Mouse (Mus musculus) embryonic facial prominence, embryonic 15.5 days (tissue): ENCODE results near the gene Dnaja2. TPM values are rescaled to one million over a fixed set of nuclear protein-coding genes. Genes with fewer than 3 reads are reported as not detected.

Experiments used
- ATAC-seq: fragments of 200-750 bp; cut with Nextera tagmentation; 2 replicates; pipeline ENCODE4 v1.8.0; 2017; ENCODE audit warnings: low read depth, moderate TSS enrichment; ENCODE audit not compliant: insufficient number of reproducible peaks, low FRiP score, low TSS enrichment
- H3K27ac ChIP-seq: fragments of 300-500 bp; sonication (generic); replicated peaks from 2 replicates; pipeline ENCODE4 v1.5.1; 2015; ENCODE audit warnings: mild to moderate bottlenecking, inconsistent platforms
- H3K27me3 ChIP-seq: fragments of 300-500 bp; sonication (generic); 2 replicates; pipeline ENCODE4 v1.6.1; 2015; ENCODE audit warnings: inconsistent platforms
- H3K36me3 ChIP-seq: fragments of 300-500 bp; sonication (generic); 2 replicates; pipeline ENCODE4 v1.6.1; 2015; ENCODE audit warnings: mild to moderate bottlenecking, inconsistent platforms
- H3K4me1 ChIP-seq: fragments of 300-500 bp; sonication (generic); 2 replicates; pipeline ENCODE4 v1.6.1; 2015; ENCODE audit warnings: inconsistent platforms
- H3K4me2 ChIP-seq: fragments of 300-500 bp; sonication (generic); replicated peaks from 2 replicates; pipeline ENCODE4 v1.6.1; 2015; ENCODE audit warnings: mild to moderate bottlenecking, inconsistent platforms
- H3K4me3 ChIP-seq: fragments of 300-500 bp; sonication (generic); replicated peaks from 2 replicates; pipeline ENCODE4 v1.5.1; 2015; ENCODE audit warnings: mild to moderate bottlenecking, inconsistent platforms
- H3K9ac ChIP-seq: fragments of 300-500 bp; sonication (generic); 2 replicates; pipeline ENCODE4 v1.6.1; 2015; ENCODE audit warnings: inconsistent platforms
- H3K9me3 ChIP-seq: fragments of 300-500 bp; sonication (generic); replicated peaks from 2 replicates; pipeline ENCODE4 v1.6.1; 2016; ENCODE audit warnings: inconsistent platforms
- WGBS: fragments of 180-500 bp; shearing (Covaris S2); methylation state at CpG from one replicate; pipeline ENCODE4 v1.1.7; 2015; 5-methylcytosine and 5-hydroxymethylcytosine counted together
- polyA plus RNA-seq: library from polyadenylated mRNA; unstranded; fragments of >200 nt; fragmentation: Nextera tagmentation; extraction: Ambion mirVana; gene quantifications from 2 replicates; pipeline ENCODE4 v1.2.1, GENCODE M21; 2015

Gene Dnaja2
- polyA plus RNA-seq, 1 experiment from 2014 or later = 136 TPM

- H3K36me3 ChIP-seq = peaks cover 64% of the 10 kb centered on the region
- no peaks in the 10 kb centered on the region for H3K9me3 ChIP-seq
- no peaks in the 10 kb centered on the region for H3K27me3 ChIP-seq
- no peak overlapping the region for H3K4me2 ChIP-seq
- H3K27ac ChIP-seq = no peak overlapping the region
- H3K9ac ChIP-seq = no peak overlapping the region
- 98% methylated on average over 4 of the region's 4 CpGs for WGBS
- no peak overlapping the region for H3K4me3 ChIP-seq
- H3K4me1 ChIP-seq = peaks cover 6% of the 10 kb centered on the region; the same call in 1 of the 2 replicates
- ATAC-seq = no peak
Measured at GRCm38 (mm10) chr8:85520586-85520985, 34.6 kb downstream of the Dnaja2 start.

- Histone ChIP-seq H3K4me1 (peaks cover 15% of the 10 kb centered on the region), H3K27ac (no peak overlapping the region), H3K4me2 (no peak overlapping the region), H3K4me3 (no peak overlapping the region), H3K9me3 (no peaks in the 10 kb centered on the region), H3K27me3 (no peaks in the 10 kb centered on the region), H3K9ac (no peak overlapping the region), H3K36me3 (peaks cover 67% of the 10 kb centered on the region)
- no peak for ATAC-seq
- 88% methylated on average over 10 of the region's 10 CpGs for WGBS
Measured at GRCm38 (mm10) chr8:85517956-85518355, 37.2 kb downstream of the Dnaja2 start.

GRCm38 (mm10) chr8:85517336-85517735 is 37.8 kb downstream of the Dnaja2 start:
- Histone ChIP-seq H3K9me3 (no peaks in the 10 kb centered on the region), H3K27ac (no peak overlapping the region), H3K36me3 (peaks cover 64% of the 10 kb centered on the region), H3K9ac (no peak overlapping the region), H3K4me2 (no peak overlapping the region), H3K27me3 (no peaks in the 10 kb centered on the region), H3K4me3 (no peak overlapping the region), H3K4me1 (peaks cover 15% of the 10 kb centered on the region)
- 75% methylated on average over 4 of the region's 4 CpGs for WGBS
- no peak for ATAC-seq

- Histone ChIP-seq H3K4me3 (no peak overlapping the region), H3K27ac (peak overlapping the region; percentile 48), H3K9ac (no peak overlapping the region), H3K27me3 (no peaks in the 10 kb centered on the region), H3K9me3 (no peaks in the 10 kb centered on the region), H3K4me2 (peak overlapping the region; percentile 3; the same call in 1 of the 2 replicates), H3K4me1 (peaks cover 15% of the 10 kb centered on the region), H3K36me3 (peaks cover 56% of the 10 kb centered on the region)
- 38% methylated on average over 7 of the region's 7 CpGs for WGBS
- ATAC-seq = 0 out of 2 replicates have a peak, but pooled peaks have one; percentile 60
Measured at GRCm38 (mm10) chr8:85515391-85515790, 39.8 kb downstream of the Dnaja2 start.

- no peak overlapping the region for H3K4me3 ChIP-seq
- peaks cover 56% of the 10 kb centered on the region for H3K36me3 ChIP-seq
- no peak overlapping the region for H3K27ac ChIP-seq
- H3K9ac ChIP-seq = no peak overlapping the region
- H3K9me3 ChIP-seq = no peaks in the 10 kb centered on the region
- no peak overlapping the region for H3K4me2 ChIP-seq
- ATAC-seq = no peak
- WGBS = 68% methylated on average over 4 of the region's 4 CpGs
- no peaks in the 10 kb centered on the region for H3K27me3 ChIP-seq
- H3K4me1 ChIP-seq = peaks cover 15% of the 10 kb centered on the region
Measured at GRCm38 (mm10) chr8:85513283-85513682, 41.9 kb downstream of the Dnaja2 start.

- Histone ChIP-seq H3K36me3 (peaks cover 61% of the 10 kb centered on the region), H3K9me3 (no peaks in the 10 kb centered on the region)
- no peak for ATAC-seq
Measured at GRCm38 (mm10) chr8:85512234-85512633, 42.9 kb downstream of the Dnaja2 start.

GRCm38 (mm10) chr8:85508661-85509060 is 46.5 kb downstream of the Dnaja2 start:
- H3K4me2 ChIP-seq = no peak overlapping the region
- H3K4me3 ChIP-seq = no peak overlapping the region
- H3K27ac ChIP-seq = no peak overlapping the region
- no peak overlapping the region for H3K9ac ChIP-seq
- H3K4me1 ChIP-seq = no peaks in the 10 kb centered on the region
- no peak for ATAC-seq
- H3K27me3 ChIP-seq = no peaks in the 10 kb centered on the region
- WGBS = 79% methylated on average over 4 of the region's 4 CpGs
- peaks cover 66% of the 10 kb centered on the region for H3K36me3 ChIP-seq
- no peaks in the 10 kb centered on the region for H3K9me3 ChIP-seq

More at GRCm38 (mm10) chr8:85512234-85512633, 42.9 kb downstream of the Dnaja2 start:
- Histone ChIP-seq H3K4me1 (peaks cover 15% of the 10 kb centered on the region), H3K9ac (no peak overlapping the region), H3K4me3 (no peak overlapping the region), H3K4me2 (no peak overlapping the region), H3K27me3 (no peaks in the 10 kb centered on the region), H3K27ac (no peak overlapping the region)
- 81% methylated on average over 8 of the region's 8 CpGs for WGBS

- no peak overlapping the region for H3K4me2 ChIP-seq
- H3K27ac ChIP-seq = no peak overlapping the region
- 84% methylated on average over 4 of the region's 4 CpGs for WGBS
- no peak for ATAC-seq
- H3K36me3 ChIP-seq = peaks cover 55% of the 10 kb centered on the region
- H3K4me3 ChIP-seq = no peak overlapping the region
- no peak overlapping the region for H3K9ac ChIP-seq
- H3K27me3 ChIP-seq = no peaks in the 10 kb centered on the region
- H3K4me1 ChIP-seq = 0 out of 2 replicates have a peak, but pooled peaks cover 4% of the 10 kb centered on the region
- no peaks in the 10 kb centered on the region for H3K9me3 ChIP-seq
Measured at GRCm38 (mm10) chr8:85506620-85507019, 48.5 kb downstream of the Dnaja2 start.

- H3K9me3 ChIP-seq = no peaks in the 10 kb centered on the region
- peaks cover 10% of the 10 kb centered on the region for H3K4me1 ChIP-seq
- H3K36me3 ChIP-seq = peaks cover 39% of the 10 kb centered on the region
- 0 out of 2 replicates have a peak overlapping the region, but pooled peaks have one; percentile 11 for H3K27ac ChIP-seq
- H3K27me3 ChIP-seq = no peaks in the 10 kb centered on the region
- H3K4me3 ChIP-seq = no peak overlapping the region
- H3K4me2 ChIP-seq = no peak overlapping the region
- 60% methylated on average over 6 of the region's 6 CpGs for whole genome bisulfite sequencing
- ATAC-seq = no peak
- H3K9ac ChIP-seq = no peak overlapping the region
Measured at GRCm38 (mm10) chr8:85504704-85505103, 50.4 kb downstream of the Dnaja2 start.

- WGBS = 51% methylated on average over 3 of the region's 3 CpGs
- peak; percentile 61 for ATAC-seq
- Histone ChIP-seq H3K4me1 (peaks cover 16% of the 10 kb centered on the region), H3K4me2 (no peak overlapping the region), H3K36me3 (peaks cover 25% of the 10 kb centered on the region), H3K27me3 (no peaks in the 10 kb centered on the region), H3K4me3 (no peak overlapping the region), H3K9ac (no peak overlapping the region), H3K27ac (no peak overlapping the region), H3K9me3 (no peaks in the 10 kb centered on the region)
Measured at GRCm38 (mm10) chr8:85503065-85503464, 52.1 kb downstream of the Dnaja2 start.

GRCm38 (mm10) chr8:85502381-85502780 is 52.8 kb downstream of the Dnaja2 start:
- Histone ChIP-seq H3K9me3 (no peaks in the 10 kb centered on the region), H3K4me3 (no peak overlapping the region), H3K9ac (no peak overlapping the region), H3K4me1 (peaks cover 16% of the 10 kb centered on the region), H3K27ac (no peak overlapping the region), H3K4me2 (no peak overlapping the region), H3K36me3 (peaks cover 19% of the 10 kb centered on the region), H3K27me3 (no peaks in the 10 kb centered on the region)
- ATAC-seq = no peak
- 56% methylated on average over 2 of the region's 2 CpGs for WGBS

- Histone ChIP-seq H3K4me1 (peaks cover 16% of the 10 kb centered on the region), H3K9me3 (no peaks in the 10 kb centered on the region), H3K4me3 (no peak overlapping the region), H3K36me3 (peaks cover 10% of the 10 kb centered on the region), H3K27ac (peak overlapping the region; percentile 39; the same call in 1 of the 2 replicates), H3K27me3 (no peaks in the 10 kb centered on the region), H3K4me2 (no peak overlapping the region), H3K9ac (no peak overlapping the region)
- 73% methylated on average over 11 of the region's 11 CpGs for WGBS
- ATAC-seq = no peak
Measured at GRCm38 (mm10) chr8:85500955-85501685, 54.0 kb downstream of the Dnaja2 start.
